Mouse (Mus musculus) lung, postnatal 0 days (tissue): ENCODE data around the gene Hdgfl2.

Experiments
- CTCF ChIP-seq: IDR thresholded peaks from 2 replicates; pipeline ENCODE4 v1.5.1; 2016; ENCODE audit warnings: antibody characterized with exemption, mild to moderate bottlenecking
- EP300 ChIP-seq: IDR thresholded peaks from 2 replicates; pipeline ENCODE4 v1.6.1; 2016; ENCODE audit warnings: antibody characterized with exemption, mild to moderate bottlenecking, control low read depth

GRCm38 (mm10) chr17:56096883-56097282 is 17.4 kb downstream of the Hdgfl2 start:
- TF ChIP-seq CTCF (no peak), EP300 (no peak)
